Mouse (Mus musculus): ENCODE results near the gene Lyz1. TPM values are rescaled to one million over a fixed set of nuclear protein-coding genes. Genes with fewer than 3 reads are reported as not detected.
A peak's percentile ranks its signal among the peaks of the same experiment; 100 is the strongest.

Lyz1 gene
- not detected in 2 replicates for polyA plus RNA-seq (2015; fragmentation: Nextera tagmentation; extraction: Ambion mirVana)

DNA sequence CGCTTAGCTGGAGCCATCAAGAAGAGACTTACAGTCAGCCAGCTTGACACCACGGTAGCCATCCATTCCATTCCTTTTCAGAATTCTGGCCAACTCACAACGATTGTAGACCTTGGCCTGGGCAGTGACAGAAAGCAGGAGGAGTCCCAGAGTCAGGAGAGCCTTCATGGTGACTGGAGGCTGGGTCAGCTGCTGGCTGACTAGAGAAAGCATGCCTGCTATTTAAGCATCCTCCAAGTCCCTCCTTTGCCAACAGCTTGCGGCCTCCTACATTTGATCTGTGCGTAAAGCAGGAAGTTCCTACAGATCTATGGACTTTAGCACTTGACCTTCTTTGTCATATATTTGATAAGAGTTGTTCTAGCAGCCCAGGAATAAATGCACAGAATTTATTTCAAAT lies at the start of gene Lyz1:
TSS of gene Lyz1 (minus strand) at position 198 of the 400 bp plus-strand sequence.
- 85% methylated on average over 5 of the region's 5 CpGs for WGBS

GRCm38 (mm10) chr10:117342406-117342805 lies 49.7 kb upstream of the Lyz1 start:
- Histone ChIP-seq H3K4me2 (ENCODE audit: low read length) (no peak overlapping the region), H3K27ac (ENCODE audit: low read length) (no peak overlapping the region), H3K36me3 (ENCODE audit: control insufficient read depth, insufficient read depth) (no peaks in the 10 kb centered on the region), H3K4me1 (replicated peaks; ENCODE audit: control insufficient read depth, insufficient read depth, low read length) (peaks cover 3% of the 10 kb centered on the region), H3K4me3 (replicated peaks; ENCODE audit: low read length) (no peak overlapping the region), H3K27me3 (replicated peaks; ENCODE audit: control insufficient read depth, insufficient read depth, low read length) (no peaks in the 10 kb centered on the region), H3K9ac (replicated peaks; ENCODE audit: low read depth, low read length) (no peak overlapping the region), H3K9me3 (ENCODE audit: control insufficient read depth, low read length) (no peaks in the 10 kb centered on the region)
- 66% methylated on average over 2 of the region's 2 CpGs for WGBS
- no peak for ATAC-seq

More for the DNA sequence above, at the start of gene Lyz1:
- no peaks in the 10 kb centered on the region for H3K9me3 ChIP-seq (ENCODE audit: control insufficient read depth, low read length)
- H3K27ac ChIP-seq (ENCODE audit: low read length) = no peak within 1 kb of the TSS
- H3K4me2 ChIP-seq (ENCODE audit: low read length) = no peak within 1 kb of the TSS
- H3K27me3 ChIP-seq (replicated peaks; ENCODE audit: control insufficient read depth, insufficient read depth, low read length) = no peaks in the 10 kb centered on the region
- no peak within 1 kb of the TSS for H3K4me3 ChIP-seq (replicated peaks; ENCODE audit: low read length)
- H3K4me1 ChIP-seq (replicated peaks; ENCODE audit: control insufficient read depth, insufficient read depth, low read length) = no peaks in the 10 kb centered on the region
- H3K36me3 ChIP-seq (ENCODE audit: control insufficient read depth, insufficient read depth) = no peaks in the 10 kb centered on the region
- no peak within 1 kb of the TSS for H3K9ac ChIP-seq (replicated peaks; ENCODE audit: low read depth, low read length)
- ATAC-seq = no peak

DNA sequence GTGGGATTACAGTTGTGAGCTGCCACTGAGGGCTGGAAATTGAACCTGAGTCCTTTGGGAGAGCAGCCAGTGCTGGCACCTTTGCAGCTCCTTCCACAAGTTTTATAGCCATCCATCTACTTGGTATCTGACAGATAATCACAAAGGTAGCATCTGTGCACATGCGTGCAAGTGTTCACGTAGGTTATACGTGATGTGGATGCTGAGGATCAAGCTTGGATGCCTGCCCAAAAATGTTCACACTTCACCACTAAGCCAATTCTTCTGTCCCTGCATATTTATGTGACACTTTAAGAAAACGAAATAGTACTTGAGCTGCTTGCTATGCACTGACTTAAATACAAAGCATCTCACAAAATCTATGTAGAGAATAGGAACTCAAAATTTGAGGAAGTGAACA lies 48.4 kb upstream of the Lyz1 start:
- Histone ChIP-seq H3K27ac (ENCODE audit: low read length) (0 out of 2 replicates have a peak overlapping the region, but pooled peaks have one; percentile 10), H3K4me1 (replicated peaks; ENCODE audit: control insufficient read depth, insufficient read depth, low read length) (peaks cover 3% of the 10 kb centered on the region), H3K36me3 (ENCODE audit: control insufficient read depth, insufficient read depth) (no peaks in the 10 kb centered on the region), H3K4me2 (ENCODE audit: low read length) (no peak overlapping the region), H3K4me3 (replicated peaks; ENCODE audit: low read length) (no peak overlapping the region), H3K9ac (replicated peaks; ENCODE audit: low read depth, low read length) (no peak overlapping the region), H3K27me3 (replicated peaks; ENCODE audit: control insufficient read depth, insufficient read depth, low read length) (no peaks in the 10 kb centered on the region), H3K9me3 (ENCODE audit: control insufficient read depth, low read length) (no peaks in the 10 kb centered on the region)
- 40% methylated on average over 4 of the region's 4 CpGs for WGBS
- ATAC-seq = peak; percentile 49

DNA sequence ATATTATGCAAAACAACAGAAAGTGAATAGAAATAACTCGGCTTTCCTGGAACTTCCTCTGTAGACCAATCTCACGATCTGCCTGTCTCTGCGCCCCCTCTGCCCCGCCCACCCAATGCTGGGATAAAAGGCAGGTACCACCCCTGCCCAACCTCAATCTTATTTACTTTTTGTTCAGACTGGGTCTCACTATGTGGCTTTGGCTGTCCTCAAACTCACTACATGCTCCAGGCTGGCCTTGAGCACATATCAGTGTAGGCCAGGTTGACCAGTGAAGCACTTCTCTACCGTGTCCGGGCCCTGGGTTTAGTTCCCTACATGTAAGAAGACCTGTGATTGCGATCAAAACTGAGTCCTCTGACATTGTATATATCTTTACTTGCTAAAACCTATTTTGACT lies 46.6 kb upstream of the Lyz1 start:
- Histone ChIP-seq H3K36me3 (ENCODE audit: control insufficient read depth, insufficient read depth) (no peaks in the 10 kb centered on the region), H3K27me3 (replicated peaks; ENCODE audit: control insufficient read depth, insufficient read depth, low read length) (no peaks in the 10 kb centered on the region), H3K4me1 (replicated peaks; ENCODE audit: control insufficient read depth, insufficient read depth, low read length) (peaks cover 6% of the 10 kb centered on the region), H3K9ac (replicated peaks; ENCODE audit: low read depth, low read length) (no peak overlapping the region), H3K4me3 (replicated peaks; ENCODE audit: low read length) (no peak overlapping the region), H3K9me3 (ENCODE audit: control insufficient read depth, low read length) (no peaks in the 10 kb centered on the region), H3K4me2 (ENCODE audit: low read length) (no peak overlapping the region), H3K27ac (ENCODE audit: low read length) (no peak overlapping the region)
- WGBS = 84% methylated on average over 7 of the region's 7 CpGs
- no peak for ATAC-seq

DNA sequence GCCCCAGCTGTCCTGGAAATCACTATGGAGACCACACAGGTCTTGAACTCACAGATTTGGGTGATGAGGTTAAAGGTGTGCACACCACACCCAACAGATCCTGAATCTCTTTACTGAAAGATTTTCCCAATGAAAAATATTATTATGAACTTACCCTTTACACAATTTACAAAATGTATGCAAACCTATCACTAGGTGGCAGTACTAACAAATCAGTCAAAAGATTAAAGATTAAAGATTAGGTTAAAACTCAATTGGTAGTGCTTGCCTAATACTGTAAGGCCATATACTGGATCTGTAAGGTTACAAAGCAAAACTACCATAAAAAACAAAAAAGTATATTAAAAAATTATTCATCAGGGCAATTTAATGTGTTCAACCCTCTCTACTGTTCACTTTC lies 45.3 kb upstream of the Lyz1 start:
- H3K4me1 ChIP-seq (replicated peaks; ENCODE audit: control insufficient read depth, insufficient read depth, low read length) = peaks cover 6% of the 10 kb centered on the region
- no peak overlapping the region for H3K9ac ChIP-seq (replicated peaks; ENCODE audit: low read depth, low read length)
- H3K4me3 ChIP-seq (replicated peaks; ENCODE audit: low read length) = no peak overlapping the region
- no peaks in the 10 kb centered on the region for H3K27me3 ChIP-seq (replicated peaks; ENCODE audit: control insufficient read depth, insufficient read depth, low read length)
- no peaks in the 10 kb centered on the region for H3K9me3 ChIP-seq (ENCODE audit: control insufficient read depth, low read length)
- no peak for ATAC-seq
- H3K27ac ChIP-seq (ENCODE audit: low read length) = no peak overlapping the region
- H3K36me3 ChIP-seq (ENCODE audit: control insufficient read depth, insufficient read depth) = no peaks in the 10 kb centered on the region
- H3K4me2 ChIP-seq (ENCODE audit: low read length) = no peak overlapping the region

- no peak overlapping the region for H3K4me3 ChIP-seq (replicated peaks; ENCODE audit: low read length)
- H3K9ac ChIP-seq (replicated peaks; ENCODE audit: low read depth, low read length) = no peak overlapping the region
- no peak for ATAC-seq
- no peak overlapping the region for H3K4me2 ChIP-seq (ENCODE audit: low read length)
- no peaks in the 10 kb centered on the region for H3K9me3 ChIP-seq (ENCODE audit: control insufficient read depth, low read length)
- H3K27ac ChIP-seq (ENCODE audit: low read length) = no peak overlapping the region
- no peaks in the 10 kb centered on the region for H3K36me3 ChIP-seq (ENCODE audit: control insufficient read depth, insufficient read depth)
- H3K4me1 ChIP-seq (replicated peaks; ENCODE audit: control insufficient read depth, insufficient read depth, low read length) = peaks cover 3% of the 10 kb centered on the region; the same call in 1 of the 2 replicates
- no peaks in the 10 kb centered on the region for H3K27me3 ChIP-seq (replicated peaks; ENCODE audit: control insufficient read depth, insufficient read depth, low read length)
- WGBS = 32% methylated on average over 4 of the region's 4 CpGs
Measured at GRCm38 (mm10) chr10:117335649-117336048, 43.0 kb upstream of the Lyz1 start.

DNA sequence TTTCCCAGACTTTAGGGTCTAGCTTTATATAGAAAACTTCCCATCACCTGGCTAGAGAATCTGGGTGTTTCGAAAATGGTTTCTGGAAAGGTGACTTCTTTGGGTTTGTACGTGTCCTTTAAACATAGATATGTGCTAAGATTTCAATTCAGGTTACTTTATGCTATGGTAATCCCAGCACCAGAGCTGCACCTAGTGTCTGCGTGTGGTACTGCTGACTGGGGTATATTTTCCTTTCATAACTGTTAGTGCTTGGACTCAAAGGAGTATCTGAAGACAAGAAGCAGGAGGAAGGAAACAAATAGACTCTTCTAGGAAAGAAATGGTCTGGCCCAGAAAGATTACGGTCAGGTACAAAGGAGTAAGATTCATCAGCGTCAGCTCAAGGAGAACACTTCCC lies 37.9 kb upstream of the Lyz1 start:
- Histone ChIP-seq H3K36me3 (ENCODE audit: control insufficient read depth, insufficient read depth) (no peaks in the 10 kb centered on the region), H3K4me2 (ENCODE audit: low read length) (no peak overlapping the region), H3K9ac (replicated peaks; ENCODE audit: low read depth, low read length) (no peak overlapping the region), H3K4me3 (replicated peaks; ENCODE audit: low read length) (no peak overlapping the region), H3K4me1 (replicated peaks; ENCODE audit: control insufficient read depth, insufficient read depth, low read length) (peaks cover under 1% of the 10 kb centered on the region; the same call in 1 of the 2 replicates), H3K27ac (ENCODE audit: low read length) (no peak overlapping the region), H3K27me3 (replicated peaks; ENCODE audit: control insufficient read depth, insufficient read depth, low read length) (no peaks in the 10 kb centered on the region), H3K9me3 (ENCODE audit: control insufficient read depth, low read length) (no peaks in the 10 kb centered on the region)
- no peak for ATAC-seq
- 79% methylated on average over 5 of the region's 5 CpGs for WGBS

DNA sequence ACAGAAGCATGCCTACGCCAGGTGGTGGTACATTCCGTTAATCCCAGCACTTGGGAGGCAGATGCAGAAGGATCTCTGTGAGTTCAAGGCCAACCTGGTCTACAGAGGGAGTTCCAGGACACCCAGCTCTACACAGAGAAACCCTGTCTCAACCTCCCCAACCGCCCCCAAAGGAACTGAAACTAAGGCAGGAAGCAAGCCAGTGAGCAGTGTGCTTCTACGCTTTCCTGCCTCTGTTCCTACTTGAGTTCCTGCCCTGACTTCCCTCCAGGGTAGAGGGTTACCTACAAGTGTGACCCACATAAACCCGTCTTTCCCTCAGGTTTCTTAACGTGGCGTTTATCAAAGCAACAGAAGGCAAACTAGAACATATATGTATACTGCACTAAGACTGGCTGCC lies 31.1 kb upstream of the Lyz1 start:
- Histone ChIP-seq H3K36me3 (ENCODE audit: control insufficient read depth, insufficient read depth) (no peaks in the 10 kb centered on the region), H3K9ac (replicated peaks; ENCODE audit: low read depth, low read length) (no peak overlapping the region), H3K27ac (ENCODE audit: low read length) (no peak overlapping the region), H3K9me3 (ENCODE audit: control insufficient read depth, low read length) (no peaks in the 10 kb centered on the region), H3K4me1 (replicated peaks; ENCODE audit: control insufficient read depth, insufficient read depth, low read length) (no peaks in the 10 kb centered on the region), H3K4me3 (replicated peaks; ENCODE audit: low read length) (no peak overlapping the region), H3K27me3 (replicated peaks; ENCODE audit: control insufficient read depth, insufficient read depth, low read length) (no peaks in the 10 kb centered on the region), H3K4me2 (ENCODE audit: low read length) (no peak overlapping the region)
- no peak for ATAC-seq
- 90% methylated on average over 7 of the region's 7 CpGs for WGBS

DNA sequence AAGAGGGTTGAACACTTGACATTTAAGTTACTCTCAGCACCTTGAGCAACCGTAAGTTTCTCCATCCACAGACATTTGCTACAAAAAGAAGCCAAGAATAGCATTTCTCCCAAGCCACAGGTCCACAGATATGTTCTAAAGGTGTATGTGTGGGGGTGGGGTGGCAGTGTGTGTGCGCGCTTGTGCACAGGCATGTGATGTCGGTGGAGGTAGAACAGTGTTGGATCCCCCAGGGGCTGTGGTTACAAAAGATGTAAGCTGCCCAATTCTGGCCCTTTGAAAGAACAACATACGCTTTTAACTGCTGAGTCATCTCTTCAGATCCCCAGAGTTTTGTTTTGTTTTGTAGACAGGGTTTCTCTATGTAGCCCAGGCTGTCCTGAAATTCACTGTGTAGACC lies 30.0 kb upstream of the Lyz1 start:
- 97% methylated on average over 5 of the region's 5 CpGs for WGBS
- no peaks in the 10 kb centered on the region for H3K9me3 ChIP-seq (ENCODE audit: control insufficient read depth, low read length)
- no peak for ATAC-seq
- H3K4me2 ChIP-seq (ENCODE audit: low read length) = no peak overlapping the region
- H3K9ac ChIP-seq (replicated peaks; ENCODE audit: low read depth, low read length) = no peak overlapping the region
- no peaks in the 10 kb centered on the region for H3K4me1 ChIP-seq (replicated peaks; ENCODE audit: control insufficient read depth, insufficient read depth, low read length)
- H3K27ac ChIP-seq (ENCODE audit: low read length) = no peak overlapping the region
- H3K36me3 ChIP-seq (ENCODE audit: control insufficient read depth, insufficient read depth) = no peaks in the 10 kb centered on the region
- no peak overlapping the region for H3K4me3 ChIP-seq (replicated peaks; ENCODE audit: low read length)
- no peaks in the 10 kb centered on the region for H3K27me3 ChIP-seq (replicated peaks; ENCODE audit: control insufficient read depth, insufficient read depth, low read length)

GRCm38 (mm10) chr10:117320571-117320981 lies 27.9 kb upstream of the Lyz1 start:
- Histone ChIP-seq H3K9ac (replicated peaks; ENCODE audit: low read depth, low read length) (no peak overlapping the region), H3K27ac (ENCODE audit: low read length) (no peak overlapping the region), H3K36me3 (ENCODE audit: control insufficient read depth, insufficient read depth) (no peaks in the 10 kb centered on the region), H3K4me3 (replicated peaks; ENCODE audit: low read length) (no peak overlapping the region), H3K4me1 (replicated peaks; ENCODE audit: control insufficient read depth, insufficient read depth, low read length) (no peaks in the 10 kb centered on the region), H3K9me3 (ENCODE audit: control insufficient read depth, low read length) (no peaks in the 10 kb centered on the region), H3K4me2 (ENCODE audit: low read length) (no peak overlapping the region), H3K27me3 (replicated peaks; ENCODE audit: control insufficient read depth, insufficient read depth, low read length) (no peaks in the 10 kb centered on the region)
- no peak for ATAC-seq
- WGBS = 59% methylated on average over 3 of the region's 3 CpGs

Measured in forebrain, embryonic 16.5 days (tissue).